Mouse (Mus musculus): ENCODE measurements around the gene Khnyn.

DNA sequence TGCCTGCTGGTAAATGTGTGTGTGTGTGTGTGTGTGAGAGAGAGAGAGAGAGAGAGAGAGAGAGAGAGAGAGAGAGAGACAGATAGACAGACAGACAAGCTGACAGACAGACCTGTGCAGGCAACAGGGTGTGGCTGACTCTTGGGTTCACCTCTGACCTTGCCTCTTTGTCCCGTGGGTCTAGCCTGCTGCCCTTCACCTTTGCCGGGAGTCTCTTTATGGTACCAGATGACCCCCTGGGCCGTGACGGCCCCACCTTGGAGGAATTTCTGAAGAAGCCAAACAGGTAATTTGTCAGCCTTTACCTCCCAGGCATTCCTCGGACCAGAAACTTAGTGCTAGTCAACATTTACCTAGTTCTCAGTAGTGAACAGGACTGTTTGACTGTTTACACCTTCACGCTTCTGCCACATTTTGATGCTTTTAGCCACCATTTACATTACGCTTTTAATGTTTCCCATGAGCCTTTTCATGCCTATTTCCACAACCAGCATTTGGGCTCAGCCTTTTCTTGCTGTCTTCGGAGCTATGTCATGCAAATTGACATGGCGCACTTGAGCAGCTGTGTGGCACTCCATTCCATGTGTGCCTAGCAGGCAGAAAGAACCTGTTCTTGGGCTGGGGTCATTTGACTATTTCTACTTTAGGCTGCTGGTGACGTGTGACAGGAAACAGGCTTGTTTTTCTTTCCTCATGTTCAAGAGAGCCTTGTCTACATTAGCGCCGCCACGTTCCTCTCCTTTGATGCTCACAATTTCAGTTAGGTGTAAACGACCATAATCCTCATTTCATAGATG, 16.3 kb upstream of the Khnyn start:
- TF ChIP-seq POLR2A (IDR thresholded peaks at IDR 0.05; ENCODE audit: low read depth, low read length) = no peak
- TF ChIP-seq CTCF (IDR thresholded peaks at IDR 0.05; ENCODE audit: extremely low read depth, insufficient read length, insufficient replicate concordance, low read depth, low read length) = no peak

Data from small intestine, adult 2 months (tissue).